Mouse (Mus musculus) activated CD4-positive, CD25-positive, alpha-beta regulatory T cell, adult 4 months (primary cell): ENCODE data around the gene Itgb5. TPM values are rescaled to one million over a fixed set of nuclear protein-coding genes. Genes with fewer than 3 reads are reported as not detected.
A peak's percentile ranks its signal among the peaks of the same experiment; 100 is the strongest.

ENCODE experiments used
- ATAC-seq: one replicate; pipeline ENCODE4 v1.8.0; 2017
- polyA plus RNA-seq, 2 experiments: library from polyadenylated mRNA; unstranded; fragments of 100-300 nt; shearing (Covaris generic); gene quantifications; one replicate each; pipeline ENCODE4 v1.2.1; 2017

The Itgb5 gene
- polyA plus RNA-seq, 2 experiments from 2014 or later: 0.85 to 1.6 TPM

DNA sequence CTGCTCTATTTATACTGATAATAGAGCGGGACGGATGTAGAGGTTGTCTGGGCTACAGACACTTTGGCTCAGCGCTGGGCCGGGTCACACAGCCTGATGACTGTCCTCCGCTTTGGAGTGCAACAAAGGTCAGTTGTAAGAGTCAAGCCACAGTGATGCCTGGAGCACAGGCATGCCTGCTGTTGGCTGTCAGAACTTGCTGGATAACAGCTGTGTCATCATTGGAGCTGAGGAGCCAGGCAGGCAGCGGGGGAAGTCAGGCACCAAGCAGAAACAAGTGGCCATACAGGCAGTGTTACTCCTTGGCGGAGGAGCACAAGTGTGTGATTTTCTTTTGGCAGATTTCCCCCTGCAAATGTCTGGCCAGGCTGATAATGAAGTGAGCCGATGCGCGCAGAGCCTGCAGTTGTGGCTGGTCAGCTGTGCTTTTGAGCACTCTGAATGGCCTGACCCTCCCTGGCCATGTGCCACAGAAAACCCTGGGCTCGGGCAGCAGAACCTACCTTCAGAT is 111.9 kb downstream of the Itgb5 start:
- ATAC-seq: no peak

DNA sequence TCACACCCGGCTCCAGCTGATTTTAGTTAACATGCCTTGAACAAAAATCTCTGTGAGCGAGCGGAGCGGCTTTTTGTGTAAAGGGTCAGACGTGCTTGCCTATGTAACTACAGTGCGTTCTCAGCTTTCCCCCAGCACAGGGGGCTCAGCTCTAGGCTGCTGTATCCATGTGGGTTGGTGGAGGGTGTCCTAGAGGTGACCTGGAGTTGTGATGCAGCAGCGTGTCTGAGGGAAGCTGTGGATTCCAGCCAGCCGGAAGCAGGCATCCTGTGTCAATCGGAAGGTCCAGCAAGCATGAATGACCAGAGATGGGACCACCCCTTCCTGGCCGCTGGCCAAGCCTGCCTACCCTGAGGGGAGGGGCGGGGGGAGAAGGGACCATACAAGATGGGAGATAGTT is 112.9 kb downstream of the Itgb5 start:
- ATAC-seq: no peak

DNA sequence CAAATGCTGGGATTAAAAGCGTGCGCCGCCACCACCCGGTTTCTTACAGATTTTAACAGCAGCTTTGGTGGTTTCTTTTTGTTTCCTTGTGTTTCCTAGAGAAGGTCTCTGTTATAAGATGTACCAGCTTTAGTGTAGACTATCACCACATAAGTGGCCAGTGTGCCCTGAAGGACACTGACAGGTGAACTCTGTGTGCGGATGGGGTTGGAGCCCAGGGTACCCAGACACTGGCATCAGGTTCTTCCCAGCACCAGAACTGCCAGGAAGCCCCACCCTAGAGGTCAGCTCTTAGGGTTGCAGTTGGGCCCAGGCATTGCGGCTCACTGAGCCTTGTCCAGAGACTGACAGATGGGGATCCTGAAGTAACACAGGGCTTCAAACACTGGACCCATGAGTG is 113.9 kb downstream of the Itgb5 start:
- ATAC-seq: no peak

DNA sequence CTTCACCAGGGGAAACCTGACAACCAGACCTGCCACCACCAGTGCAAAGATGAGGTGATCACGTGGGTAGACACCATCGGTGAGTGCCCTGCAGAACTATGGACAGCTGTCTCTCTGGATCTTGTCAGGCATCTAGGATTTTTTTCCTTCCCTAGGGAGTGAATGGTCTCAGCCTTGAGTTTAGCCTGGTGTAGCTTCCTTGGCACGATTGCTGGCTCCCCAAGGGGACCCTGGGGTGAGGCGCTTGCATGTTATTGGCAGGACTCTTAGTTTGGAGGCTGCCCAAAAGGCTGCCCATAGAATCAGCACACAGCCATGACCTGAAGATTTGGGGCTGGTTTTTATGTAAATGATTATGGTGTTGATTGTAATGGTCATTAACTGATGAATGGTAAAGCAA is 114.7 kb downstream of the Itgb5 start:
- no peak for ATAC-seq

DNA sequence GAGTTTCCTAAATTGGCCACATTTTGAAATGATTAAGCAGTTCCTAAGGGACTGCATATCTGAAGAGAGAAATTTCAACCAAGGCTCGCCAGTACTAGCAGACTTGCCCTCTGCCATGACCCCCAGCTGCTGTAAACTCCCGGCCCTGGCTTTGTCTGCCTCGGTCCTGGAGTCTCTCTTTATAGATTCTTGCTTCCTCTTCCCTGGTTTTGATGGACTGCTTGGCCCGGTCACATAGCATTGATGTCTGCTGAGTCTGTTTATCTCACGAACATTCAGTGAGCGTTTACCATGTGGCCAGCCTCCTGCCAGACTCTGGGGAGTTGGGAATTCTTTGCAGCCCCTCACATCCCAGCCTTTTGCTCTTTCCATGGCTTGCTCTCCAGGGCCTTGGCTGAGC is 115.3 kb downstream of the Itgb5 start:
- ATAC-seq: no peak

DNA sequence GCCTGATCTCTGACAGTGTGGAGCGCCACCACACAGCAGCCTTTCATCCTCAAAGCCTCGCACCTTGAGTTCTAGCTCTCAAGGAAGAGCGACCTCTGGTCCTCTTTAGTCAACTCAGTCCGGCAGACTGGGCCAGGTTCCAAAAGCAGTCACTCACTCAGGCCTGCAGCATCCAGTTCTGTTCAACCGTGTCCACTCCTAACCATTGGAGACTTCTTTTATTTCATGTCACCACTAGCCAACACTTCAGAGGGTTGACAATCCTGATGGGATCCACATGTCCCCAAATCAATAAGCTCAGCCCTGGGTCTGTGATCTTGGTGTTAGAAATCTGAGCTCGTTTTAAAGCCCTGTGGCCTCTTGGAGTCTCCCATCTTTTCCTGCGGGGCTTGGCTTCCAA is 116.6 kb downstream of the Itgb5 start:
- no peak for ATAC-seq

DNA sequence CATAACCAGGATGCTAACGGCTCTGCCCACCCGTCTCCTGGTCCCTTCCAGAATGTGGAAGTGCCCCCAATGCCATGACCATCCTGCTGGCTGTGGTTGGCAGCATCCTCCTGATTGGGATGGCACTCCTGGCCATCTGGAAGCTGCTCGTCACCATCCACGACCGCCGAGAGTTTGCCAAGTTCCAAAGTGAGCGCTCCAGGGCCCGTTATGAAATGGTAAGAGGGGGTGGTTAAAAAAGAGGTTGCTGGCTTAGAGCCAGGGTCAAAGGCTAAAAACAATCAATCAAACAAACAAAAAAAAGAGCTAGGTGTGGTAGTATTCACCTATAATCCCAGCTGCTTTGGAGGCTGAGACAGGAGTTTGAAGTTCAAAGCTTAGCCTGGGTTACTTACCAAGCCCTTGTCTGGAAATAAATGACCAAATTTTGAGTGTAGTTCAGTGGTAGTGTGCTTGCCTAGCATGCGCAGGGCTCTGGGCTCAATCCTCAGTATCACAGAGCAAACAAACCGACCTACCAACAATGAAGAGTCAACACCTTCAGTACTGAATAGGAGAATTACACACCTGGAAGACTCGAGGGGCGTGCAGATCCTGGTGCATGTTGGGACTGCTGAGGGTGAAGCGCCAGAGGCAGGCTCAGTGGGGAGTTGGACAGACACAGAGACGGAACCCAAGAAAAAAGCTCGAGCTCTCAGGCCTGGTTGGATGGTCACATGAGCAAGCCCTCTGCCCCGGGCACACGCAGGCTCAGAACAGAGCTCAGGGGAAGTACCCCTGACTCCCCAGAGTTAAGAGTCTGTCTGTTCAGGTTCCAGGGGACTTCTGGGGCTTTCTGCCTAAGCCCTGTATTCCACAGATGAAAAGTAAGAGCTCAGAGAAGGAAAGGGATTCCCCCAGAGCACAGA is 118.5 kb downstream of the Itgb5 start:
- no peak for ATAC-seq

DNA sequence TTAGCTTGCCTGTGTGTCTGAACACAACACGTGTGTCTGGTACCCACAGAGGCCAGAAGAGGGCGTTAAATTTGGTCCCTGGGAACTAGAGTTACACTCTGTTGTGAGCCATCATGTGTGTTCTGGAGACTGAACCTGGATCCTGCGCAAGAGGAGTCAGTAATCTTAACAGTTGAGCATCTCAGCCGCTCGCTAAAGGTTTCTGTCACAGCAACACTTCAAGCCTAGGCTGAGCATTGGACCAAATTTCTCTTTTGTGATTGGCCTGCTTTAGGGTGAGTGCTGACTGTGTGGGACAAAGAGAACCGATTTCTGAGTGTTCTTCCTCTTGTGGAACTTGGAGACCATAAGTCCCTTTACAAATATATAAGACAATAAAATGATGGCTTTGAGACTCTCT is 120.9 kb downstream of the Itgb5 start:
- no peak for ATAC-seq

DNA sequence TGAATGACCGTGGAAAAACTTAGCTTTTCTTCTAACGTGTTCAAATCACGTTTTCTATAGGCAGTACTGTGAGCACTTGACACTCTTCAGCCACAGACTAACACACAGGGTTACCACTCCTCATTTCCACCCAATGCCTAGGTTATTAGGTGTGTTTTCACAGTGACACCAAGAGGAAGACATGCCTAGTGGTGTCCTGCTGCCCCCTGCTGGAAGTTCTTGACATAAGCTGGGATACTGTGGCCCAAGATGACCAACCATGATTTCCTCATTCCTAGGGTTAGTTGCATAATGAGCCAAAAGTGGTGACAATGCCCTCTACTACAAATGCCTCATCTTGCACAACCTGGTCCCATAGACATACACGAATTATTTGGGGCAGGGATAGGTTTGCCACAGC is 121.4 kb downstream of the Itgb5 start:
- peak; percentile 71 for ATAC-seq

DNA sequence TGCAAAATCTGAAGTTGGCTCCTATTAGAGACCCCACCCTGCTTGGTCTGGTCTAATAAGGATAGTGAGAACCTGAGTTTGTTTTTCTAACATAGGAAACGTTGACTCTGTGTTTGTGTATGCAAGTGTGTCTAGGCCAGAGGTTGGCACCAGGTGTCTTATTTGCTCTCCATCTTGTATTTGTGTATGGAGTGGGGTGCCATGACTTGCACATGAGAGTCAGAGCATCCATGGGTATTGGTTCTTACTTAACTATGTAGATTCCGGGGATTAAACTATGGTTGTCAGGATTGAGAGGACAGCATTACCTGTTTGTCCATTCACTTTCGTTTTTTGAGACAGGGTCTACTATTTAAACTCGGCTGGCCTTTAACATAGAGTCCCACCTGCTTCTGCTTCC is 123.5 kb downstream of the Itgb5 start:
- no peak for ATAC-seq

DNA sequence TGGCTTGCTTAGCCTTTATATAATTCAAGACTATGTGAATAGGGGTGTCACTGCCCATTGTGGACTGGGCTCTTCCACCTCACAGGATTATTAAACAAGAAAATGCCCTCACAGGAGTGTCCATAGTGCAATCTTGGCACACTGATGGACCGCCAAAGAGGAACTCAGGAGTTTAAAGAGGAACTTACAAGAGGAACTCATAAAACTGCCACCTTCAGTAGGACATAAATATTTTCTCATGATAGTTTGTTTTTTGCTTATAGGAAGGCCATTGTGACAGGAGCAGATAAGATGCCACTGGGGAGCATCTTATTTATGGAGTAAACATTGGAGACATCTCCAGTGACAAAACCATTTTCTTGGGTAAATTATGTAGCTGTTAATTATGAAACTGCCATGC is 125.3 kb downstream of the Itgb5 start:
- ATAC-seq: no peak

DNA sequence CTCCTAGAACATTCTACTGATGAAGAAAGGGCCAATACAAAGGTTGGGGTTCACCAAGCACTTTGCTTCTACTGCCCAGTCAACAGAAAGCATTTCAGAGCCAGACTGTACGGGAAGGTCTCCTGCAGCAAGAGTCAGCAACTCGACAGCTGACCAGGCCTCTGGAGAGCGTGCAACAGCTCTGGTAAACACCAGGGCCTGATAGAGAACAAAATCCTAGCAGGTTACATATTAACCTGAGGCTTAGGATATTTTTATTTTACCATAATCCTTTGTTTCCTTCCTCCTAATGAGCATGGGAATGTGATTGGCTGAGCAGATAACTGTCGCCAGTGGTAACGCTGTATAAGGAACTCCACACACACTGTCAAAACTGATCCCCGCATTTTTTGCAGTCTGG is 134.0 kb downstream of the Itgb5 start:
- no peak for ATAC-seq

DNA sequence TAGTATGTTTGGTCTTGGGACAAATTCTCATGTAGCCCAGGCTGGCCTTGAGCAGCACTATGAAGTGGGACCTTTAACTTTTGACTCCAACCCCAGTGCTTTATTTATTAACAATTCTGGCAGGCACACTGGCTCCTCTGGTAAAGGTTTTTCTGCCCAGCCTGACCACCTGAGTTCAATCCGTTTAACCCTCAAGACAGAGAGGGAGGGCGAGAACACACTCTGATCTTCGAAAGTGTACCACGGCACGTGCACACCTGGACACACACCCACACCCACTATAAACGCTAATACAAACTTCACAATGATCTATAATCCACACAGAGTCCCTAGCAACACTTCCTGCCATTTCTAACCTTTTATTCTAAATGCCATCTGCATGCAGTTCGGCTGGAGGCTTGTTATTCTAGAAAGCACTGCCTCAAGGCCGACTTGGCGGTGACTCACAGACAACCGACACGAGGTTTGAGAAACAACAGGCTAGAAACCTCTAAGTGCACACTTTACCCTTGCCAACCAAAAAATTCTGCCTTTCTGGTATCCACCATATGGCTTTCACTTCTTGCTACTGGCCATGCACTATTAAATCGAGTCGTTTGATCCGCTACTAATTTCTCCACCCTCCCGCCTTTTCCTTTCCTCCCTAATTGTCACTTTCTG is 136.5 kb downstream of the Itgb5 start:
- peak; percentile 29 for ATAC-seq

DNA sequence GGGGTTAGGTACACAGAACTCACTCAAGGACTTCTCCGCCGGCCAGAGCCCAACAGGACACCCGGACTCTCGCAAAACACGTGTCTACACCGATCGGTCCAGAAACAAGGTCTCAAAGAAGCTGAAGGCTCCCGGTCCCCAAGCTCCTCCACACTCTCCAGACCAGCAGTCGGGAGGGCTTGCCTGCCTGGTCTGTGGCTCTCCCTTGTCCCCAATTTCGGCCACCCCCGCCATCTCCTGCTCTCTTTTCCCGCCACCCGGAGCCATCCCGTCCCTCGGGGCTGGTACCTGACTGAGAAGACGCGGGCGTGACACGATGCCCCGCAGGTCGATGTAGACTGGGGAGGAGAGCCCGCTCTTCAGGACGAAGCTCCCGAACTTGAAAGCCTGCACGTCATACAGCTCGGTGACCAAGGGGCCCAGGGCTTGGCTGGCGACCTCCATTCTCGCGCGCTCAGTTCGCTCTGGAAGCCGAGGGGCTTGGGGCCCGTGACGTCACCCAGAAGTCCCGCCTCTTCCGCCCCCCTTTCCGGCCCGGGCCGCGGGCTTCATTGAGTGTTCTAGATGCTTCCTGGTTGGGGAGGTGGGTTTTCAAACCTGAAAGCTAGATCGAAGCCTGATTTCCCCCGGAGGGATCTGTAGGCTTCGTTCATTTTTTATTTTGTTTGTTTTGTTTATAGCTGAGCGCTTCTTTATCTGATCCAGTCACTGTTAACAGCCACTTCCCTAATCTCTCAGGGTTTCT is 137.2 kb downstream of the Itgb5 start, which contains the start of gene Umps:
Umps (minus strand) TSS at position 501 of the 745 bp plus-strand sequence.
- peak; percentile 94 for ATAC-seq

DNA sequence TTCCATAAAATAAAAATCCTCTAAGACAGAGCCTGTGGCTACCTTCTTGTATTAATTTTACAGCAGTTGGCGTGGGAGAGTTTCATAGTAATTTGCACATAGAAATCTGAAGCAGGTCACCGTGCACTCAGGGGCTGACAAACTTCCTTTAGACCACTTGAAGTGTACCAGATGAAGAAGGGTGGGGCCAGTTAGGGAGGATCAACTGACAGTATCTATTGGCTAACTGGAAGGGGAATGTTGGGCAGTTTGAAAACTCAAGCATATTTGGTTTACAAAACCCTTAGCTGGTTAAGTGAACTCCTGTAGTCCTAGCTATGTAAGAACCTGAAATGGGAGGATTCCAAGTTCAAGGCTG is 137.8 kb downstream of the Itgb5 start:
- no peak for ATAC-seq

DNA sequence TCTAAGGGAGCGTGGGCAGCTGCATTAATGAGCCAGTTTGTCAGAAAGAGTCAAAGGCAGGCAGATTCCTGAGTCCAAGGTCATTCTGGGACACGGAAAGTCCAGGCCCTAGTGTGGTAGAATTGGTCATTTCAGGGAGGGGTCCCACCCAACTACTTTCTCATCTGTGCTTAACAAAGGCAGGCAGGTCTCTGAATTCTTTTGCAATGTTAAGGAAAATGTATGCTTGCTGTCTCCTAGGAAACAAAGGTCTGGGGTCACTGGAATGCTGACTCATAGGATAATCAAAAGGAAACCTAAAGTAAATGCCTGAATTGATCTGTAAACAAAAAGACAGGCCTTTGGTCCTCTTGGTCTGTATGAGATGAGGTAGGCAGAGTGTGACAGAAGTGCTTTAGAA is 150.4 kb downstream of the Itgb5 start:
- ATAC-seq: no peak

DNA sequence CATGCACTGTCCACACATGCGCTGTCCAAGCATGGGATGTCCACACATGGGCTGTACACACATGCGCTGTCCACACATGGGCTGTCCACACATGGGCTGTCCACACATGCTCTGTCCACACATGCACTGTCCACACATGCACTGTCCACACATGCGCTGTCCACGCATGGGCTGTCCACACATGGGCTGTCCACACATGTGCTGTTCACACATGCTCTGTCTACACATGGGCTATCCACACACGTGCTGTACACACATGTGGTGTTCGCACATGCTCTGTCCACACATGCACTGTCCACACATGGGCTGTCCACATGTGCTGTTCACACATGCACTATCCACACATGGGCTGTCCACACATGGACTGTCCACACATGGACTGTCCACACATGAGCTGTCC is 154.2 kb downstream of the Itgb5 start:
- no peak for ATAC-seq

DNA sequence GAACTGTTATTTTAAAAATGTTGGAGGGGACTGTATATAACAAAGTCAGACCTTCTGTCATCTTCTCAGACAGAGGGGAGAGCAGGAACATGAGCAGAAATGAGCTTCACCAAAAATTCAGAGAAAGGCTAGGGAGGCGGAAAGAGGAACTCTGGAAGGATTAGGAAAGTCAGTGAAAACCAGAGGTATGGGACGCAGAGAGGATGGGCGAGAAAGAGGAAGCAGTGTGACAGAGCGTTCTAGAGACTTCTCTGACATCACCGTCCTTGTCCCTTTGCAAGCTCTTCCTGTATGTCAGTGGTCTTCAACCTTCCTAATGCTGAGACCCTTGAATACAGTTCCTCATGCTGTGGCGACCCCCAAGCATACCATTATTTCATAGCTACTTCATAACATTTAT is 155.9 kb downstream of the Itgb5 start:
- ATAC-seq: no peak

DNA sequence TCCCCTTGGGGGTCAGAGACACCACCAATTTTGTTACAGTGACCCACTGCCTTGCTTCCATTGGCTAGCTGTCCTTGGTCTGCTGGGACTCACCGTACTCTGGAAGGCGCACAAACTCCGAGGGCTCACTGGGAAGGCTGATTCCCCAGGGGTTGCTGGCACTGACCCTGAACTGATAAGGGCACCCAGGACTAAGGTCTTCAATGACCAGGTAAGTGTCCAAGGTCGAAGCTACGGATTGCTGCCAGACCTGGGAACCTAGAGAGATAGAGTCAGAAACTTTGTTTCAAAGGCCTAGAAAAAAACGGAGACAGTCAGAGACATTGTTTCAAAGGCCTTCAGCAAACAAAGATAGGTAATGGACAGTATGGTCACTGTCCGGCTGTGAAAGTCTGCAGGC is 157.5 kb downstream of the Itgb5 start:
- ATAC-seq: no peak

DNA sequence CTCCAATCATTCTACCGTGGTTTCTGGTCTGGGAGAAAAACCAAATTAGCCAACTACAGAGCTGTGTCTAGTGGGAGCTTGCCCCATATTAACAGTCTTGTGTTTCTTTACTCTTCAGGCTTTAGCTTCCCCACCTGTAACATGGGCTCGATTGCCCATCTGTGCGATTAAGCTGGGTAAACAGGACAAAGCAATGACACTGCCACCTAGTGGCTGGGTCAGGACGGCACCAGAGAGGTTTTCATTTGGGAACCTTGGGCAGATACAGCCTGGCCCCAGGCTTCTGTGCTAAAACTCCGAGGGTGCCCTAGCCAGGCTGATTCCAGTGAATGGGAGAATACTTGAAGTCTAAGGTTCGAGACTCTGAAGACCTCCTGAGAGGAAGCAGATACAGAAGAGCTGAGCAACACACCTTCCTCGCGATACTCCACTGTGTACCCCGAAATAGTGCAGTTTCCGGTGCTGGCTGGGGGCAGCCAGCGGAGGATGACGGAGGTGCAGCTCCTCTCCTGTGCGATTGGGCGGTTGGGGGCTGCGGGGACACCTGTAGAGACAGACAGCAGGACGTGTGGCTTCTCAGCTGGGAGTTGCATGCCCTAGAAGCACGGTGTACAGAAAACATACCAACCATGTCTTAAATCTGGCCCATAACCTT is 159.0 kb downstream of the Itgb5 start:
- ATAC-seq: peak; percentile 85

DNA sequence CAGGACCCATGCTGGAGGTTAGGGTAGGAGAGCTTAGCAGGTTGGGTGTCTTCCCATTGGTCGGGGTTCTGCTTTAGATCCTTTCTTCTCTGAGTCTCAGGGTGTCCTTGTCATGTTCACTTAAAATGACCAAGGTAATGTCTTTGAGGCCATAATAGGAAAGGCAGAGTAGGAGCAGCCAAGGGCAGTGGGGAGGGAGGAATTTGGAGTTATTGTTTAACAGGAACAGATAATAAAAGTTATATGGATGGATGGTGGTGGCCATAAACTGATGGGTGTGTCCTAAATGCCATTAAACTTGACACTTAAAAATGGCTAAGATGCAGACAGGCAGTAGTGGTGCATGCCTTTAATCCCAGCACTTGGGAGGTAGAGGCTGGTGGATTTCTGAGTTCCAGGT is 159.6 kb downstream of the Itgb5 start:
- no peak for ATAC-seq

DNA sequence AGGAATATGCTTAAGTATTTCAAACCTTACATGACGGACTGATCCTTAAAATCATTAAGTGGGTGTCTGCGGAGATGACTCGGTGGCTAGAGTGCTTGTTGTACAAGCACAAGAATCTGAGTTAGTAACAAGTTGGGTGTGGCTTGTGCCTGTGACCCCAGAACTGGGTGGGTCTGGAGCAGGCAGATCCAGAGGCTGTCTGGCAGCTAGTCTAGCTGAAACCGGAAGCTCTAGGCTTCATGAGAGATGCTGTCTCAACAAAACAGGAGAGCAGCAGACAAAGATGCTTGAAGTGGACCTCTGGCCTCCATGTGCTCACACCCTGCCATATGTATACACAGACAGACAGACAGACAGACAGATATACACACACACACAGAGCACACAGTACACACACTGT is 161.2 kb downstream of the Itgb5 start:
- no peak for ATAC-seq

DNA sequence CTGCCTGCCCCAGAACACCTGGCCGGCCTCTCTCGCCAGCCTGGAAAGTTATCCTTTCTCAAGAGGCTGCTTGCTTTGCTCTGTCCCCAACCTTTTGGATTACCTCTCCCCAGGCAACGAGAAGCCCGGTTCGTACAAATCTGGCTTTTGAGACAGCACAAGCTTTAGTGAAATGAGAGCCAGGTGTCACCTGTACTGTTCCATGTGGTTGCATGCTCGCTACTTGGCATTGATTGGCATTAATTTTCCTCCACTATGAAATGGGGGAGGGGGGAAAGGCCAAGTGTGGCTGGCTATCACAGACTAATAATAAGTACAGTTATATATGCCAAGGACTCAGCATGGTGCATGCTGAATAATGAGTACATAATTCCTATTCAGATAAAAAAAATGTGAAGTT is 164.9 kb downstream of the Itgb5 start:
- no peak for ATAC-seq
